Comparison of ENCODE assay signal across 8 mouse cellular contexts in genomic region chr5:5330926-5331460, GRCm38 (mm10).
"Had no signal": no experiment of that assay in that cellular context is flagged by ENCODE, and none has a peak within 500 bp of the region (broad histone marks: within the 10 kb centered on the region; RNA-seq: fewer than 3 reads in every experiment).

No protein-coding gene starts in this region.

- DNase-seq: kidney, adult 8-10 months; kidney, postnatal 25 days; liver; liver, embryonic 13.5 days; liver, postnatal 0 days; lung, postnatal 14 days; thymus, postnatal 4 days had no signal

- ATAC-seq: liver, postnatal 0 days; midbrain, embryonic 15.5 days had no signal
